Mouse (Mus musculus) T-helper 2 cell (primary cell): ENCODE measurements around the gene Tomm7.
"Not testable (repeated sequence)": the region's sequence is repeated elsewhere in the genome, so short reads cannot be mapped to it uniquely, and the experiment has no call there.

Source experiments
- in situ Hi-C: fragments of 300-600 bp; cut with MboI, MseI; formaldehyde crosslinking; loops from one replicate; pipeline ENCODE4 v1.15.1; 2025; ENCODE audit warnings: high pct_unique_total_duplicates

Gene Tomm7

DNA sequence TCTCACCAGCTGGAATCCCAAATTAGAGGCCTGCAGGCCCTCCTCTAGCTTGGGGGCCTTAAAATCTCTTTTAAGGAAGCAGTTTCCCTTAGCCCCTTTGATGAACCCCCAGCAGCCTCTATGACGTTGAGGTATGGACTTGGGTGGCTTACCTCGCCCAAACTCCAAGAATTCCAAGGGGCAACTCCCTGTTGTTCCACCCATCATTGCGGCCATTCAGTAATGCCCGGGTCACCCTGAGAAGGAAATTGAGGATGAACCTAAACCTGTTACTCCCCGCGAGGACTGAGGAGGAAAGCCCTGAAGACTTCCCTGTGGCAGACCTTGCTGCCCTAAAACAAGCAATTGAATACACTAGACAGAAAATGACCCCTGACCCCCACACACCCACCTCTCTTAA lies 11.5 kb upstream of the Tomm7 start:
- in situ Hi-C loops, result loop anchor here (5.0 kb wide), 1 partner anchor 227 kb away; no protein-coding TSS in a partner anchor

DNA sequence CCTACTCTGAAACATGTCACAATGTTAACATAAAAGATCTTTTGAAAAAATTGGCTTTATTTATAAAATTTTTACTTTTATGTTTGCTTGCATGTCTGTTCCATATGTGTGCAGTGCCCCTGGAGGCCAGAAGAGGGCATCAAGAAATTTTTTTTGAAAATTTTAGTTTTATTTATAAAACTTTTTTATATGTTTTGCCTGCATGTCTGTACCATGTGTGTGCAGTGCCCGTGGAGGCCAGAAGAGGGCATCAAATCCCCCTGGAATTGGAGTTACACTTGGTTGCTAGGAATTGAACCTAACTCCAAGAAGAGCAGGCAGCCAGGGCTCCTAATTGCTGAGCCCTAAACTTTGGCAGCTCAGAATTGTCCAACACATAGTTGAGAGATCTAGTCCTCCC lies 9.0 kb upstream of the Tomm7 start:
- in situ Hi-C loops, result not testable (repeated sequence)

DNA sequence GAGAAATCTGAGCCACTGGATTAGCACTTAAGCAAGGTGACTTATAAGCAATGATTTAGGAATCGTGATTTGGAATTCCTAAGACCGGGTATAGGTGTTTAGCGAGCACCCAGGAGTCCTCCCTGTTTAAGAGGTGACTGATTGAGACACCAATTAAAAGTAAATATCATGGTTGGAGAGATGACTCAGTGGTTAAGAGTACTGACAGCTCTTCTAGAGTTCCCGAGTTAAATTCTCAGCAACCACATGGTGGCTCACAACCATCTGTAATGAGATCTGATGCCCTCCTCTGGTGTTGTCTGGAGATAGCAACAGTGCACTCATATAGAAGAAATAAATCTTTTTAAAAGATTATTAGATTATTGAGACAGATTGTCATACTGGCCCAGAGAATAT lies 7.2 kb upstream of the Tomm7 start:
- in situ Hi-C loops, result not testable (repeated sequence)

DNA sequence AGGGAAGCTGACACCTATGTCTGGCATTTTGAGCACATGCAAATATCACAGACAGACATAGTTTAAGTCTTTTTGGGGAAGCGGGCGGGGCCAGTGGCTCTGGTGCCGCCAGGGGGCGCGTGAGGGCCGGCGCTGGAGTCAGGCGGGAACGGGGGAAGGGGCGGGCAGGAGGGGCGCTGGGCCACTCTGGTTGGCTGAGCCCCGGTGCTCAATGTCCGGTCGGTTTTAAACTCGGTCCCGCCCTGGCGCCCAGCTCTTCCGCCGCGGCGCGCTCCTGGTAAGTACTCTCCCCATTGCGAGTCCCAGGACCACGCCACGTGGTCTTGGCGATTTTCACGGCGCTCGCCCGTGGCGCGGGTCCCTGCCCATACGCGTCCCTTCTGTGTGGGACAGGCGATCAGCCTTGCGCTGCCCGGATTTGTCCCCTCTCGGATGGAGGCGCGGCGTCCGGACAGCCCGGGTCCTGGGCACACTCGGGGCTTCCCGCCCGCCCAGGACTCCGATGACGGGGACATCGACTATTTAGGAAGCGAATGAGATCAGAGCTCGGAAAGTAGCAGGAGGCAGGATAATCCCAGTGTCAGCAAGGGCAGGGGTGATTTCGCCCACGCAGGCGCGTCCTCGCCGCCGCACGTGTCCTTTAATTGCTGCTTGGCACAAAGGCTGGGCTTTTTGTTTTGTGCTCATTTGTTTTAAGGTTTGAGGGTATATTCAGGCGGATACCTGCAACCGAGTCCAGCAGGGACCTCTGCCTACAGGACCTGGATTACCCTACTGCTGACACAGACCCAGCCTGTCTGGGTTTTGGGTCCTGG lies 6.6 kb upstream of the Tomm7 start:
- in situ Hi-C loops, result no loop called here

DNA sequence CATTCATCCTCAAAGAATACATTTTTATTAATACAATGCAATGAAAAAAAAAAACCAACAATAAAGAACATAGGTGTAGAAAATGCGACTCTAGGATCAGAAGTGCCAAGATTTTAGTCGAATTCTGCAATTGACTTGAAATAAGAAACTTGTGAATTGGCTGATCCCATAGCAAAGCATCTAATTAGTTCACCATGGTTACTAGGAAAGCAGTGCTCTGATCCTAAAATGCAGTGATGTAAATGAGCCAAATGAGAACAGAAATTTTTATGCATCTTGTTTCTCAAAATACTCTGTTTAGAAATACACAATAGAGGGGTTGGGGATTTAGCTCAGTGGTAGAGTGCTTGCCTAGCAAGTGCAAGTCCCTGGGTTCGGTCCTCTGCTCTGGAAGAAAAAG lies 1.2 kb upstream of the Tomm7 start:
- in situ Hi-C loops, result no loop called here

DNA sequence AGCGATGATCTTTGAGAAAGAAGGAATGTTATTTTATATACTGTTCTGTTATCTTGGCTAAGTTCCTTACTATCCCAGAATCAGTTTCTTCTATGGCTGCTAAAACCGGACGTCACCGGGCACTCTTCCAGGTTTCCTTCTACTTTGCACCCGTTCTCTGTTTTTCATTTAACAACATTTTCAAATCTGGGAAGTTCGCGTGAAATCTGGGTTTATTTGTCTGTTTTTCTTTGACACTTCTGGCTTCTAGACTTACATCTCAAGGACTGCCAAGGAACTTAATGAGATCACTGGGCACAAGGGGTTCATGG lies 525 bp upstream of the Tomm7 start:
- in situ Hi-C loops, result no loop called here

DNA sequence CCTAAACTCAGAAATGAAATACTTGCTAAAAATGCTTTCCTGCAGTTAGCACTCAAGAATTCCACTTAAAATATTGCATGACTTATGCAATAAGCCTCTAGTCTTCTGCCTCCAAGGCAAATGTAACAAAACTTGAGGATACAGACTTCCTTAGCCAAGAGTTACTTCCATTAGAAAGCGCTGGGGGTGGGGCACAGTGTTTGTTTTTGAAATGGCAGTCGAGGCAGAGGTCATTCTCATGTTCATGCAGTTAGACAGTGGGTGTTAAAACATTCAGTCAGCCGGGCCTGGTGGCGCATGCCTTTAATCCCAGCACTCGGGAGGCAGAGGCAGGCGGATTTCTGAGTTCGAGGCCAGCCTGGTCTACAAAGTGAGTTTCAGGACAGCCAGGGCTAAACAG lies 5.8 kb downstream of the Tomm7 start:
- in situ Hi-C loops, result no loop called here

DNA sequence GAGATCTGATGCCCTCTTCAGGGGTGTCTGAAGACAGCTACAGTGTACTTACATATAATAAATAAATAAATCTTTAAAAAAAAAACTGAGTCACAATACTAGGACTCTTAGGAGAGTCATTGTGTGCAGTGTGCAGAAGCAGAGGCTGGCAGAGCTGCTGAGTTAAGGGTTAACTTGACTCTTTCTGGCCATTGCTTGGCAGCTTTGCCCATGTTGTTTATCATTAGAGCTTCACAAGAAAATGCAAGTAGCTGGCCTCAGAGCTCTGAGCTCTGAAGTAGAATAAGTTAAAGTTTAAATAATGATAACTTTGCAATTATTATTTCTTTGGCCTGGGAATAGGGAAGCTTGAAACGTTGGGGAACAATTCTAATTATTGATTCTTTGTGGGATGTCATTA lies 8.3 kb downstream of the Tomm7 start:
- in situ Hi-C loops, result not testable (repeated sequence)

DNA sequence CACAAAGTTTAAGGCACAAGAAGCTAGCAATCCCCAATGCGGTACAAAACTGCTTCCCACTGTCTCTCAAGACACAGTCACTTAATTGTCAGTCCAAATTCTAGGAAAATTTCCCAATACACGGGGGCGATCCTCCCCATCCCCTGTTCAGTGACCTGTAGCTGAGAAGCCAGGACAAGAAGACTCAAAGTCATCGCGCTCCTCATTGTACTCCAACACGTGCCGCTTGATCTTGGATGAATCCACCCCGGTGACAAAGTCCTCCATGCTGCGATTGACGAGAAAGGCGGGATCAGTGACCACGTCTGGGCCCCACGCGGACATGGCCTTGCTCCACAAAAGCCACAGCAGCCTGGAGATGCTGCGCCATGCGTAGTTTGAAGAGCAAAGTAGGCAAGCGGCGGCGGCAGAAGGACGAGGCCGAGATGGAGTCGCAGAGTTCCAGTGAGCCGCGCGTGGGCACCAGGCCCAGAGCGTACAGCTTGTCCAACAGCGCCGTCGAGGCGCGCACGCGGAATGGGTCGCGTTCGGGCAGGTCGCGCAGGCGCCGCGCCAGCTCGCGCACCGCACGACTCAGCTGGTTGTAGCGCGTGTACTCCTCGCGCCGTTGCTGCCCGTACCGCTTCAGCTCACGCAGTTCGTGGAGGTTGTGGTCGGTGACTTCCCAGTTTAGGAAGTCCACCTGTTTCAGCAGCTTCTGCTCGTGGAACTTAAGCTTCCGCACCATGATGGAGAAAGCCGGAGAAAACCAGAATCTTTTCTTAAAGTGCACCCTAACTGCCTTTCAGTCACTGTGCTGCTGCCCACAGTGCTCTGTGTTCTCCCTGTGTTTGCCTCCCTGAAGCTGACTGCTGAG lies 12.8 kb downstream of the Tomm7 start:
- in situ Hi-C loops, result no loop called here

DNA sequence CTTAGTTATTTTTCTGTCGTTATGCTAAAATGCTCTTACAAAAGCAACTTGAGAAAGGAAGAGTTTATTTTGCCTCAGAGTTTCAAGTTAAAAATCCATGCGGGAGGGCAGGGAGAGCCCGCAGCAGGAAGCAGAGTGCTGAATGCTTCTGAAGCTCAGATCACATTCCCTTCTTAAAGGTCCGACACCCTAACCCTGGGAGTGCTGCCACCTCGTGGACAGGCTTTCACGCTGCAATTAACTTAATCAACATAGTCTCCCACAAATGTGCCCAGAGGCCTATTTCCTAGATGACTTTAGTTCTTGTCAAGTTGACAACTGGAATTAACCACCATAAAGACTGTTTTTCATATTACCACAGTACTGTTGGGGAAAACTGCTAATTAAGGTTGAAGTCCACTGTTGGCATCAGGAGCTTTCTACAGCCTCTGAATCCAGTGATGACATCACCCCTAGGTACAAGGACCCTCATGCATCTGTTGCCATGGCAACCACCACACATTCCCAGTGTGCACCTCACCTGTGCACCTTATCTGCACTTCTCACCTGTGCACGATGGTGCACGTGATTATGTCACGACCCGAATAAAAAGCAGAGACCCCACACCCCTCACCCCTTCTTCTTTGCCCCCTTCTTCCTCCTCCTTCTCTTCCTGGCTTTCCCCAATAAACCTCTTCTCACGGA lies 17.5 kb downstream of the Tomm7 start:
- in situ Hi-C loops, result no loop called here

DNA sequence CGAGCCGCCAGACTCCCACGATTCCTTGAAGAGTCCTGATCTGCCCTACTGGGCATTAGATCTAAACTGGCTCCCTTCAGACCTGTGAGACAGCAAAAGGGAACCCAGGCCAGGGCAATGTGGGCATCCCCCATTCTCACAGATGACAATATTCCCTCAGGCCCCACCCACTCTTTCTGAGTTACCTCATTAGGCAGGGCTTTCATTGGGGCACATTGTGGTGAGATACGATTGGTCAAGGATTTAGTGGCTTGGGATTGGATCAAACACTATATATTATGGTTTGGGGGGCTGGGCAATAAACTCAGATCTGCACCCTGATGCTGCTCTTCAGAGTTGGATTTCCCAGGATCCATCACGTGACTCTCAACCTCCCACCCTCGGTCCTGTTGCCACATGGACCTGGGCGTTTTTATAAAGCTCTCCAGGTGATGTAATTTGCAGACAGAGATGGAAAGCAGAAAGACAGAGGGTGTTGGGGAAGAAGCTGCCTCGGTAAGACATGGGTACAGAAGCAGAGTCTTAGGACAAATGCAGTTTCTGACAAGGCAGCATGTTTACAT lies 19.7 kb downstream of the Tomm7 start:
- in situ Hi-C loops, result no loop called here

DNA sequence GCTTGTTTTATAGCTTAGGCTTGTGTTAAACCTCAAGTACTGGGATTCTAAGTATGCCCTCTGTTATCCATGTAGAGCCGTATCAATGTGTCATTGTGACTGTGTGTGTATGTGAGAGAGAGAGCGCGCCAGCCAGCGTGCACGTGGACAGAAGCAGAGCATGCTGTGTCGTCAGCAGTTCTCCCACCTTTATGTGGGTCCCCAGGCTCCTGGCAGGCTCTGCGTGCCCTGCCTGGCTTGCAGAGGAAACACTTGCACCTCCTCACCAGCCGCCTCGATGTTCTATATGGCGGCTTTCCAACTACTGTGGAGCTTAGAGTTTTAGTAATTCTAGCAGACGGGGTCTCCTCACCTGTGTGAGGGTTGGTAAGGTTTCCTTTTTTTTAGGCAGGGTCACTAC lies 21.7 kb downstream of the Tomm7 start:
- in situ Hi-C loops, result no loop called here

DNA sequence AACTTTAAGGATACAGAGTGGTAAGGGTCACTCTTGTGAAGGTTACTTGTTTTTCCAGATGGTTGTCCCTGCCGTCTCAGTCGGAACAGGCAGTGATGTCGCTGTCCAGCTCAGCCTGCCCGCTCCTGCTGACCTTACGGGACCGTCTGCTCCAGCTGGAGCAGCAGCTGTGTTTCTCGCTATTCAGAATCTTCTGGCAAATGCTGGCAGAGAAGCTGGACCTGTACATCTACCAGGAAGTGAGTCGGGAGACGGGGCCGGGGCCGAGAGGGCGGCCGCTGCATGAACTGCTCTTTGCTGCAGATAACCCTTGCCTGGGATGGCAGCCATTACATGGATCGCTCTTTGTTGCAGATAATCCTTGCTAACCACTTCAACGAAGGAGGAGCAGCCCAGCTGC lies 27.3 kb downstream of the Tomm7 start:
- in situ Hi-C loops, result no loop called here

DNA sequence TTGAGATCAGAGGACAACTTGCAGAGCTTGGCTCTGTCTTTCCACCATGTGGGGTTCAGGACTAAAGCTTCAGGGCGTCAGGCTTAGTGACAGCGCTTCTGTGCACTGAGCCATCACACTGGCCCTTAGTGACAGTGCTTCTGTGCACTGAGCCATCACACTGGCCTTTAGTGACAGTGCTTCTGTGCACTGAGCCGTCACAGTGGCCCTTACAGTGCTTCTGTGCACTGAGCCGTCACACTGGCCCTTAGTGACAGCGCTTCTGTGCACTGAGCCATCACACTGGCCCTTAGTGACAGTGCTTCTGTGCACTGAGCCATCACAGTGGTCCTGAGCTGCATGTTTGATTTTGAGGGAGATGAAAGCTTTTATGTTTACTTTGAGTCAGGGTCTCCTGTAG lies 29.1 kb downstream of the Tomm7 start:
- in situ Hi-C loops, result no loop called here

DNA sequence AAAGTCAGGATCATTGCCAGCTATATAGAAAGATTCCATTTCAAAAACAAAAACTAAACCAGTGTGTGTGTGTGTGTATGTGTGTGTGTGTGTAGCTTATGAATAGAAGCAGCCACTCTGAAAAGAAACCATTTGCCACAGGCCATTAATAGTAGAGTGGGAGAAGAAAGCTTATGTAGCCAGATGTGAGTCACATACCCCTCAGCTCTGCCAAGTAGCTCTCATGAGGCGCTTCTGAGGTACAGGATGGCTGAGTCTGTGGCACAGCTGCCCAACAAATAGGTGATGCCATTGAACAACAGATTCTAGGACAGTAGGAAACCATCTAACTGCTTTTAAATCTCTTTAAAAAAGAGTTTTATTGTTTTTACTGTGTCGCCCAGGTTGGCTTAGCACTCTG lies 51.2 kb downstream of the Tomm7 start:
- in situ Hi-C loops, result no loop called here

DNA sequence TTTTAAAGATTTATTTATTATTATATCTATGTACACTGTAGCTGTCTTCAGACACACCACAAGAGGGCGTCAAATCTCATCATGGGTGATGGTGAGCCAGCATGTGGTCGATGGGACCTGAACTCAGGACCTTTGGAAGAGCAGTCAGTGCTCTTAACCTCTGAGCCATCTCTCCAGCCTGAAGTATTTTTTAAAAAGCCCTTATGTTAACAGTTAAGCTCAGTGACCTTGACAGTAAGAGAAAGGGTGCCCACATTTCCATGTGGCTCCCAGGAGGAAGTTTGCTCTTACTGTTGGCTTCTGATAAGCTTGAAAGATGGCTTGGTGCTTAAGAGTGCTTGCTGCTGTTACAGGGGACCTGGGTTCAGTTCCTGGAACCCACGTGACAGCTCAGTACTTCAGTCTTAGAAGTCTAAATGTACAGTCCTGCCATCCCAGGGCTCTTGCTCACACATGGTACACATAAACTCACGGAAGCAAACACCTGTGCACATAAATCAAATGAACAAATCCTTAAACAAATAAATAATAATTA lies 54.8 kb downstream of the Tomm7 start:
- in situ Hi-C loops, result no loop called here
